Mouse (Mus musculus): ENCODE data around the gene Ly6g5b.

DNA sequence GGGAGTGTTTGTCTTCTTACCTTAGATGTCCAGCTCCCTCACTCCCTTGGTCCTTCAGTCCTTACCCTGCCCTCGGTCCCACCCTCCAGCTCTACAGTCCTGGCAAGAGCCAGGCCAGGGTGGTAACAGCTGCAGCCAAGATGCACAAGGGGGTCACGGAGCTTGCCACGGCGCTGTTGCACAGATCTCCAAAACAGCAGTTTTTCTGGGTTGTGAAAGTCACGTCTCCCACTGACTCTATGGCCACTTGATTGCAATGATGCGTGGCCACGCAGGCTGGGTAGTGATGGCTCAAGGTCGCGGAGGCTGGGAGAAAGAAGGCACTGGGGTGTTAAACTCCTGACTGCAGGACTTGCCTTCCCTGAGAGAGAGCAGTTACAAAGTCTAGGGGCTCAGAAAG is 43.8 kb downstream of the Ly6g5b start:
- TF ChIP-seq CTCF (IDR thresholded peaks at IDR 0.05; ENCODE audit: control insufficient read depth, insufficient read depth, insufficient replicate concordance, low read depth, low read length) (no peak), POLR2A (IDR thresholded peaks at IDR 0.05; ENCODE audit: control insufficient read depth, low read depth, low read length) (no peak)
